Mouse (Mus musculus) frontal cortex, adult 2 months (tissue): ENCODE measurements around the gene Pak6. TPM values are rescaled to one million over a fixed set of nuclear protein-coding genes. Genes with fewer than 3 reads are reported as not detected.

Experiments used
- polyA plus RNA-seq: library from polyadenylated mRNA; depleted of rRNA; stranded (reverse); fragments of >200 nt; gene quantifications from 2 replicates; pipeline ENCODE4 v1.2.3, GENCODE M21; 2012; rRNA removed

Pak6 gene
- polyA plus RNA-seq, 1 experiment, result 60.0 TPM

Other genes with a start within 250 kb of the Pak6 start
- gene Srp14, start 183.6 kb upstream of the Pak6 start, polyA plus RNA-seq, result 232 and 234 TPM in 2 replicates
- 2.4 and 3.8 TPM in 2 replicates for gene Bmf, start 113.6 kb upstream of the Pak6 start, polyA plus RNA-seq
- gene Bub1b, start 65.1 kb upstream of the Pak6 start, polyA plus RNA-seq, result 2.3 and 4.8 TPM in 2 replicates
- 24.2 and 24.3 TPM in 2 replicates for gene Ankrd63, start 40.7 kb downstream of the Pak6 start, polyA plus RNA-seq
- gene Plcb2, start 65.1 kb downstream of the Pak6 start, polyA plus RNA-seq, result 3.1 and 3.5 TPM in 2 replicates
- gene Inafm2, start 82.5 kb downstream of the Pak6 start, polyA plus RNA-seq, result 30.1 and 31.1 TPM in 2 replicates
- 6.5 and 7.4 TPM in 2 replicates for gene Ccdc9b, start 99.4 kb downstream of the Pak6 start, polyA plus RNA-seq
- not detected in 2 replicates for gene Phgr1, start 109.5 kb downstream of the Pak6 start, polyA plus RNA-seq
- 114 and 125 TPM in 2 replicates for gene Disp2, start 116.4 kb downstream of the Pak6 start, polyA plus RNA-seq
- 2.9 and 3.2 TPM in 2 replicates for gene Knstrn, start 150.7 kb downstream of the Pak6 start, polyA plus RNA-seq
- 126 and 131 TPM in 2 replicates for gene Ivd, start 198.7 kb downstream of the Pak6 start, polyA plus RNA-seq
- gene Bahd1, start 237.1 kb downstream of the Pak6 start, polyA plus RNA-seq, result 25.4 and 26.8 TPM in 2 replicates